ENCODE assay signal across 18 mouse cellular contexts in genomic region chr15:50102596-50103277, GRCm38 (mm10).
DNase-seq lines count a peak whose midpoint lies in the region; ATAC-seq lines count a peak whose summit lies in the region.
"Had no signal": no experiment of that assay in that cellular context is flagged by ENCODE, and none has a peak within 500 bp of the region (broad histone marks: within the 10 kb centered on the region; RNA-seq: fewer than 3 reads in every experiment).

No protein-coding gene starts in this region.

- no peaks in the 10 kb centered on the region for H3K36me3 ChIP-seq in midbrain, embryonic 13.5 days
- H3K36me3 ChIP-seq in midbrain, embryonic 10.5 days = no peaks in the 10 kb centered on the region
- no peaks in the 10 kb centered on the region for H3K36me3 ChIP-seq in hindbrain, embryonic 16.5 days (ENCODE audit: control insufficient read depth, insufficient read depth, low read length)
- H3K36me3 ChIP-seq: G1E; heart, embryonic 13.5 days; liver, embryonic 12.5 days; lung, embryonic 15.5 days; neural tube, embryonic 12.5 days had no signal

- H3K9ac ChIP-seq in midbrain, embryonic 13.5 days (replicated peaks) = no peak overlapping the region
- no peak overlapping the region for H3K9ac ChIP-seq in hindbrain, embryonic 16.5 days (ENCODE audit: low read depth, low read length)
- H3K9ac ChIP-seq: heart, embryonic 13.5 days; liver, embryonic 12.5 days; lung, embryonic 15.5 days; neural tube, embryonic 12.5 days had no signal

- no peaks in the 10 kb centered on the region for H3K4me1 ChIP-seq in midbrain, embryonic 13.5 days (replicated peaks)
- H3K4me1 ChIP-seq in midbrain, embryonic 10.5 days = peaks cover 6% of the 10 kb centered on the region; the same call in 1 of the 2 replicates
- no peaks in the 10 kb centered on the region for H3K4me1 ChIP-seq in hindbrain, embryonic 16.5 days (ENCODE audit: control insufficient read depth, insufficient read depth, low read depth, low read length)
- H3K4me1 ChIP-seq: heart, embryonic 13.5 days; liver, embryonic 12.5 days; lung, embryonic 15.5 days; neural tube, embryonic 12.5 days had no signal

- H3K27me3 ChIP-seq in midbrain, embryonic 13.5 days = no peaks in the 10 kb centered on the region
- H3K27me3 ChIP-seq in midbrain, embryonic 10.5 days (ENCODE audit: low read depth, poor library complexity, severe bottlenecking) = no peaks in the 10 kb centered on the region
- no peaks in the 10 kb centered on the region for H3K27me3 ChIP-seq in hindbrain, embryonic 16.5 days (replicated peaks; ENCODE audit: control insufficient read depth, insufficient read depth, low read length)
- H3K27me3 ChIP-seq: heart, embryonic 13.5 days; liver, embryonic 12.5 days; lung, embryonic 15.5 days; neural tube, embryonic 12.5 days had no signal

- WGBS in midbrain, embryonic 13.5 days = 63% methylated on average over 5 of the region's 5 CpGs
- 82% methylated on average over 5 of the region's 5 CpGs for WGBS in midbrain, embryonic 10.5 days
- 71% methylated on average over 5 of the region's 5 CpGs for WGBS in hindbrain, embryonic 16.5 days

- H3K9me3 ChIP-seq in midbrain, embryonic 13.5 days = no peaks in the 10 kb centered on the region
- no peaks in the 10 kb centered on the region for H3K9me3 ChIP-seq in midbrain, embryonic 10.5 days (replicated peaks)
- no peaks in the 10 kb centered on the region for H3K9me3 ChIP-seq in hindbrain, embryonic 16.5 days (ENCODE audit: control insufficient read depth, low read length)
- H3K9me3 ChIP-seq: G1E; heart, embryonic 13.5 days; liver, embryonic 12.5 days; lung, embryonic 15.5 days; neural tube, embryonic 12.5 days had no signal

- no peak overlapping the region for H3K4me3 ChIP-seq in midbrain, embryonic 13.5 days (replicated peaks)
- no peak overlapping the region for H3K4me3 ChIP-seq in midbrain, embryonic 10.5 days
- H3K4me3 ChIP-seq in hindbrain, embryonic 16.5 days (ENCODE audit: low read length) = no peak overlapping the region
- H3K4me3 ChIP-seq: heart, embryonic 13.5 days; liver, embryonic 12.5 days; lung, embryonic 15.5 days; neural tube, embryonic 12.5 days had no signal

- no peak overlapping the region for H3K4me2 ChIP-seq in midbrain, embryonic 13.5 days (replicated peaks)
- H3K4me2 ChIP-seq in hindbrain, embryonic 16.5 days (ENCODE audit: low read length) = no peak overlapping the region
- H3K4me2 ChIP-seq: heart, embryonic 13.5 days; liver, embryonic 12.5 days; lung, embryonic 15.5 days; neural tube, embryonic 12.5 days had no signal

- DNase-seq in gastrocnemius, postnatal 25 days = peak; percentile 7
- DNase-seq in gastrocnemius, adult 8-10 months (ENCODE audit: low spot score in 2 of 2) = no peak
- DNase-seq in midbrain, embryonic 10.5 days (ENCODE audit: low spot score) = no peak
- DNase-seq in brain, adult 2 months (ENCODE audit: low read depth, low spot score) = peak; percentile 34
- no peak for DNase-seq in frontal cortex, postnatal 36 days (ENCODE audit: low spot score in 2 of 2)
- DNase-seq in yolk sac, embryonic 10.5 days (ENCODE audit: low spot score) = no peak
- DNase-seq: adrenal gland, postnatal 10 days; cerebellum, adult 9-10 months; heart, postnatal 36 days; thymus, postnatal 25 days had no signal

- H3K27ac ChIP-seq in midbrain, embryonic 13.5 days = no peak overlapping the region
- H3K27ac ChIP-seq in midbrain, embryonic 10.5 days (replicated peaks) = no peak overlapping the region
- H3K27ac ChIP-seq in hindbrain, embryonic 16.5 days (ENCODE audit: low read depth, low read length) = no peak overlapping the region
- H3K27ac ChIP-seq: heart, embryonic 13.5 days; liver, embryonic 12.5 days; lung, embryonic 15.5 days; neural tube, embryonic 12.5 days had no signal

- 0 out of 2 replicates have a peak, but pooled peaks have one; percentile 37 for ATAC-seq in midbrain, embryonic 13.5 days
- ATAC-seq in hindbrain, embryonic 16.5 days = peak; percentile 68
- ATAC-seq: intestine, embryonic 16.5 days; liver, embryonic 12.5 days had no signal

Comparison
In these comparisons a context has a peak if more than half of its experiments do, and no peak if none do; other contexts are left out.
1. DNase-seq: peak in gastrocnemius, postnatal 25 days (single experiment) and brain, adult 2 months (single experiment); none in gastrocnemius, adult 8-10 months (0 of 2), midbrain, embryonic 10.5 days (single experiment), frontal cortex, postnatal 36 days (0 of 2) and yolk sac, embryonic 10.5 days (single experiment).